Mouse (Mus musculus) kidney, adult 2 months (tissue): ENCODE measurements around the gene Ckb. TPM values are rescaled to one million over a fixed set of nuclear protein-coding genes. Genes with fewer than 3 reads are reported as not detected.

Experiments
- DNase-seq: peaks from one replicate; pipeline ENCODE4 v3.0.0; 2021
- H3K27ac ChIP-seq: fragments of 200-500 bp; 2 replicates; pipeline ENCODE4 v1.5.1; 2012; ENCODE audit warnings: low read depth, low read length, control low read depth, inconsistent platforms; ENCODE audit not compliant: insufficient read depth
- H3K27me3 ChIP-seq: fragments of 200-500 bp; replicated peaks from 2 replicates; pipeline ENCODE4 v1.6.1; 2012; ENCODE audit warnings: mild to moderate bottlenecking, moderate library complexity, low read length, inconsistent platforms; ENCODE audit not compliant: control insufficient read depth, insufficient read depth
- H3K36me3 ChIP-seq: fragments of 200-500 bp; 2 replicates; pipeline ENCODE4 v1.6.1; 2012; ENCODE audit warnings: mild to moderate bottlenecking, moderate library complexity, low read length, inconsistent platforms; ENCODE audit not compliant: control insufficient read depth, insufficient read depth
- H3K4me1 ChIP-seq: fragments of 200-500 bp; 2 replicates; pipeline ENCODE4 v1.6.1; 2011; ENCODE audit warnings: low read length; ENCODE audit not compliant: control insufficient read depth, insufficient read depth
- H3K4me3 ChIP-seq: fragments of 200-500 bp; 2 replicates; pipeline ENCODE4 v1.5.1; 2011; ENCODE audit warnings: mild to moderate bottlenecking, low read depth, low read length, control low read depth; ENCODE audit not compliant: insufficient read depth
- CTCF ChIP-seq: fragments of 200-500 bp; conservative IDR thresholded peaks from 2 replicates; pipeline ENCODE4 v1.5.1; 2011; ENCODE audit warnings: low read depth, mild to moderate bottlenecking, control low read depth, low read length, moderate library complexity, mixed read lengths; ENCODE audit not compliant: insufficient read depth, insufficient read length
- POLR2A ChIP-seq: fragments of 200-500 bp; IDR thresholded peaks from one replicate; pipeline ENCODE4 v1.6.1; 2011; ENCODE audit warnings: low read depth, low read length, control low read depth
- WGBS: fragments of 180-500 bp; shearing (Covaris S2); methylation state at CpG from one replicate; pipeline ENCODE4 v1.1.7; 2018; 5-methylcytosine and 5-hydroxymethylcytosine counted together
- polyA plus RNA-seq: library from polyadenylated mRNA; depleted of rRNA; stranded (reverse); fragments of >200 nt; gene quantifications from 2 replicates; pipeline ENCODE4 v1.2.3, GENCODE M21; 2012

Gene Ckb
- polyA plus RNA-seq, 1 experiment = 280 TPM

- Histone ChIP-seq H3K4me1 (peaks cover 19% of the 10 kb centered on the region), H3K4me3 (no peak overlapping the region), H3K36me3 (no peaks in the 10 kb centered on the region), H3K27ac (no peak overlapping the region), H3K27me3 (no peaks in the 10 kb centered on the region)
- WGBS = 82% methylated on average over 6 of the region's 6 CpGs
- TF ChIP-seq POLR2A = no peak
- TF ChIP-seq CTCF = no peak
- no peak for DNase-seq
Observed at GRCm38 (mm10) chr12:111675797-111676580, 3.9 kb upstream of the Ckb start.

GRCm38 (mm10) chr12:111674850-111675486 lies 2.8 kb upstream of the Ckb start:
- no peaks in the 10 kb centered on the region for H3K27me3 ChIP-seq
- H3K27ac ChIP-seq = no peak overlapping the region
- no peaks in the 10 kb centered on the region for H3K36me3 ChIP-seq
- WGBS = 93% methylated on average over 2 of the region's 2 CpGs
- H3K4me1 ChIP-seq = peaks cover 19% of the 10 kb centered on the region
- H3K4me3 ChIP-seq = no peak overlapping the region
- no peak for DNase-seq
- no peak for TF ChIP-seq POLR2A
- no peak for TF ChIP-seq CTCF

GRCm38 (mm10) chr12:111672581-111672980 lies 443 bp upstream of the Ckb start:
- Histone ChIP-seq H3K36me3 (no peaks in the 10 kb centered on the region), H3K4me3 (peak overlapping the region; percentile 61; the same call in 1 of the 2 replicates), H3K27me3 (no peaks in the 10 kb centered on the region), H3K27ac (peak overlapping the region; percentile 1; the same call in 1 of the 2 replicates), H3K4me1 (peaks cover 19% of the 10 kb centered on the region)
- DNase-seq = no peak
- TF ChIP-seq CTCF (no peak), POLR2A (no peak)
- WGBS = 13% methylated on average over 12 of the region's 12 CpGs

- no peaks in the 10 kb centered on the region for H3K27me3 ChIP-seq
- peak; percentile 58 for DNase-seq
- no peaks in the 10 kb centered on the region for H3K36me3 ChIP-seq
- under 1% methylated on average over 34 of the region's 34 CpGs for WGBS
- TF ChIP-seq POLR2A = no peak
- no peak for TF ChIP-seq CTCF
- H3K27ac ChIP-seq = peak overlapping the region; percentile 13; the same call in 1 of the 2 replicates
- peak overlapping the region; percentile 61 for H3K4me3 ChIP-seq
- peaks cover 13% of the 10 kb centered on the region for H3K4me1 ChIP-seq
Observed at GRCm38 (mm10) chr12:111671431-111671902, 671 bp downstream of the Ckb start.

- H3K4me1 ChIP-seq = peaks cover 13% of the 10 kb centered on the region
- no peak for TF ChIP-seq CTCF
- no peak for TF ChIP-seq POLR2A
- H3K36me3 ChIP-seq = no peaks in the 10 kb centered on the region
- H3K27ac ChIP-seq = no peak overlapping the region
- 9% methylated on average over 35 of the region's 35 CpGs for WGBS
- DNase-seq = no peak
- peak overlapping the region; percentile 61 for H3K4me3 ChIP-seq
- no peaks in the 10 kb centered on the region for H3K27me3 ChIP-seq
Observed at GRCm38 (mm10) chr12:111670976-111671375, 1.2 kb downstream of the Ckb start.

- Histone ChIP-seq H3K4me1 (peaks cover 13% of the 10 kb centered on the region), H3K27ac (peak overlapping the region; percentile 13; the same call in 1 of the 2 replicates), H3K27me3 (no peaks in the 10 kb centered on the region), H3K4me3 (peak overlapping the region; percentile 61), H3K36me3 (no peaks in the 10 kb centered on the region)
- peak; percentile 61 for DNase-seq
- WGBS = 37% methylated on average over 29 of the region's 29 CpGs
- no peak for TF ChIP-seq POLR2A
- no peak for TF ChIP-seq CTCF
Observed at GRCm38 (mm10) chr12:111670371-111670971, 1.7 kb downstream of the Ckb start.

GRCm38 (mm10) chr12:111669961-111670360 lies 2.2 kb downstream of the Ckb start:
- DNase-seq = no peak
- 65% methylated on average over 8 of the region's 8 CpGs for WGBS
- no peak overlapping the region for H3K4me3 ChIP-seq
- no peak for TF ChIP-seq POLR2A
- TF ChIP-seq CTCF = no peak
- H3K36me3 ChIP-seq = no peaks in the 10 kb centered on the region
- peaks cover 13% of the 10 kb centered on the region for H3K4me1 ChIP-seq
- no peaks in the 10 kb centered on the region for H3K27me3 ChIP-seq
- H3K27ac ChIP-seq = peak overlapping the region; percentile 13; the same call in 1 of the 2 replicates
